Mouse (Mus musculus): ENCODE data around the gene Prr5l. TPM values are rescaled to one million over a fixed set of nuclear protein-coding genes. Genes with fewer than 3 reads are reported as not detected.
A peak's percentile ranks its signal among the peaks of the same experiment; 100 is the strongest.

Gene Prr5l
- polyA plus RNA-seq, 1 experiment = 3.9 TPM

GRCm38 (mm10) chr2:101741653-101742052, 141.2 kb downstream of the Prr5l start:
- no peak overlapping the region for H3K4me3 ChIP-seq (ENCODE audit: insufficient read depth, low read length)
- no peaks in the 10 kb centered on the region for H3K4me1 ChIP-seq (ENCODE audit: control insufficient read depth, insufficient read depth, low read length)
- TF ChIP-seq POLR2A (IDR thresholded peaks at IDR 0.05; ENCODE audit: borderline replicate concordance, low read depth, low read length) (no peak), CTCF (IDR thresholded peaks at IDR 0.05; ENCODE audit: low read depth, low read length) (no peak)
- H3K27ac ChIP-seq (ENCODE audit: insufficient read depth, low read depth, low read length) = no peak overlapping the region

GRCm38 (mm10) chr2:101739914-101740313, 142.9 kb downstream of the Prr5l start:
- no peaks in the 10 kb centered on the region for H3K4me1 ChIP-seq (ENCODE audit: control insufficient read depth, insufficient read depth, low read length)
- TF ChIP-seq CTCF (IDR thresholded peaks at IDR 0.05; ENCODE audit: low read depth, low read length) = no peak
- TF ChIP-seq POLR2A (IDR thresholded peaks at IDR 0.05; ENCODE audit: borderline replicate concordance, low read depth, low read length) = no peak
- no peak overlapping the region for H3K4me3 ChIP-seq (ENCODE audit: insufficient read depth, low read length)
- H3K27ac ChIP-seq (ENCODE audit: insufficient read depth, low read depth, low read length) = no peak overlapping the region

GRCm38 (mm10) chr2:101733564-101733963, 149.3 kb downstream of the Prr5l start:
- TF ChIP-seq CTCF (IDR thresholded peaks at IDR 0.05; ENCODE audit: low read depth, low read length) (no peak), POLR2A (IDR thresholded peaks at IDR 0.05; ENCODE audit: borderline replicate concordance, low read depth, low read length) (no peak)
- H3K4me1 ChIP-seq (ENCODE audit: control insufficient read depth, insufficient read depth, low read length) = peaks cover 5% of the 10 kb centered on the region
- no peak overlapping the region for H3K27ac ChIP-seq (ENCODE audit: insufficient read depth, low read depth, low read length)
- no peak overlapping the region for H3K4me3 ChIP-seq (ENCODE audit: insufficient read depth, low read length)

- peaks cover 5% of the 10 kb centered on the region for H3K4me1 ChIP-seq (ENCODE audit: control insufficient read depth, insufficient read depth, low read length)
- H3K4me3 ChIP-seq (ENCODE audit: insufficient read depth, low read length) = peak overlapping the region; percentile 8
- no peak for TF ChIP-seq POLR2A (IDR thresholded peaks at IDR 0.05; ENCODE audit: borderline replicate concordance, low read depth, low read length)
- TF ChIP-seq CTCF (IDR thresholded peaks at IDR 0.05; ENCODE audit: low read depth, low read length) = no peak
- H3K27ac ChIP-seq (ENCODE audit: insufficient read depth, low read depth, low read length) = no peak overlapping the region
These were observed 150.0 kb downstream of the Prr5l start for GRCm38 (mm10) chr2:101732777-101733210.

GRCm38 (mm10) chr2:101730972-101731371, 151.9 kb downstream of the Prr5l start:
- no peak overlapping the region for H3K27ac ChIP-seq (ENCODE audit: insufficient read depth, low read depth, low read length)
- no peak for TF ChIP-seq CTCF (IDR thresholded peaks at IDR 0.05; ENCODE audit: low read depth, low read length)
- TF ChIP-seq POLR2A (IDR thresholded peaks at IDR 0.05; ENCODE audit: borderline replicate concordance, low read depth, low read length) = no peak
- H3K4me1 ChIP-seq (ENCODE audit: control insufficient read depth, insufficient read depth, low read length) = peaks cover 5% of the 10 kb centered on the region
- no peak overlapping the region for H3K4me3 ChIP-seq (ENCODE audit: insufficient read depth, low read length)

GRCm38 (mm10) chr2:101729472-101729871, 153.4 kb downstream of the Prr5l start:
- Histone ChIP-seq H3K4me3 (ENCODE audit: insufficient read depth, low read length) (no peak overlapping the region), H3K27ac (ENCODE audit: insufficient read depth, low read depth, low read length) (no peak overlapping the region), H3K4me1 (ENCODE audit: control insufficient read depth, insufficient read depth, low read length) (peaks cover 5% of the 10 kb centered on the region)
- TF ChIP-seq POLR2A (IDR thresholded peaks at IDR 0.05; ENCODE audit: borderline replicate concordance, low read depth, low read length) (no peak), CTCF (IDR thresholded peaks at IDR 0.05; ENCODE audit: low read depth, low read length) (no peak)

GRCm38 (mm10) chr2:101727787-101728186, 155.0 kb downstream of the Prr5l start:
- Histone ChIP-seq H3K27ac (ENCODE audit: insufficient read depth, low read depth, low read length) (no peak overlapping the region), H3K4me1 (ENCODE audit: control insufficient read depth, insufficient read depth, low read length) (no peaks in the 10 kb centered on the region), H3K4me3 (ENCODE audit: insufficient read depth, low read length) (no peak overlapping the region)
- TF ChIP-seq POLR2A (IDR thresholded peaks at IDR 0.05; ENCODE audit: borderline replicate concordance, low read depth, low read length) = no peak
- TF ChIP-seq CTCF (IDR thresholded peaks at IDR 0.05; ENCODE audit: low read depth, low read length) = no peak

GRCm38 (mm10) chr2:101723333-101723881, 159.4 kb downstream of the Prr5l start:
- no peak overlapping the region for H3K4me3 ChIP-seq (ENCODE audit: insufficient read depth, low read length)
- H3K4me1 ChIP-seq (ENCODE audit: control insufficient read depth, insufficient read depth, low read length) = no peaks in the 10 kb centered on the region
- no peak overlapping the region for H3K27ac ChIP-seq (ENCODE audit: insufficient read depth, low read depth, low read length)
- TF ChIP-seq POLR2A (IDR thresholded peaks at IDR 0.05; ENCODE audit: borderline replicate concordance, low read depth, low read length) = no peak
- TF ChIP-seq CTCF (IDR thresholded peaks at IDR 0.05; ENCODE audit: low read depth, low read length) = no peak

- no peak overlapping the region for H3K27ac ChIP-seq (ENCODE audit: insufficient read depth, low read depth, low read length)
- H3K4me1 ChIP-seq (ENCODE audit: control insufficient read depth, insufficient read depth, low read length) = no peaks in the 10 kb centered on the region
- no peak for TF ChIP-seq CTCF (IDR thresholded peaks at IDR 0.05; ENCODE audit: low read depth, low read length)
- no peak for TF ChIP-seq POLR2A (IDR thresholded peaks at IDR 0.05; ENCODE audit: borderline replicate concordance, low read depth, low read length)
- no peak overlapping the region for H3K4me3 ChIP-seq (ENCODE audit: insufficient read depth, low read length)
These were observed 160.2 kb downstream of the Prr5l start for GRCm38 (mm10) chr2:101722370-101723332.

- TF ChIP-seq POLR2A (IDR thresholded peaks at IDR 0.05; ENCODE audit: borderline replicate concordance, low read depth, low read length) = no peak
- no peak for TF ChIP-seq CTCF (IDR thresholded peaks at IDR 0.05; ENCODE audit: low read depth, low read length)
- H3K4me1 ChIP-seq (ENCODE audit: control insufficient read depth, insufficient read depth, low read length) = no peaks in the 10 kb centered on the region
- no peak overlapping the region for H3K27ac ChIP-seq (ENCODE audit: insufficient read depth, low read depth, low read length)
- H3K4me3 ChIP-seq (ENCODE audit: insufficient read depth, low read length) = no peak overlapping the region
These were observed 161.0 kb downstream of the Prr5l start for GRCm38 (mm10) chr2:101721835-101722234.

All from bone marrow macrophage, adult 2 months (primary cell).